Mouse (Mus musculus): ENCODE data around the gene Relch. TPM values are rescaled to one million over a fixed set of nuclear protein-coding genes. Genes with fewer than 3 reads are reported as not detected.
"Not testable (repeated sequence)": the region's sequence is repeated elsewhere in the genome, so short reads cannot be mapped to it uniquely, and the experiment has no call there.

Gene Relch
- polyA plus RNA-seq, 1 experiment from 2014 or later = 22.2 TPM

GRCm38 (mm10) chr1:105748091-105748799 is 84.6 kb downstream of the Relch start:
- Histone ChIP-seq H3K9me3 (ENCODE audit: control insufficient read depth, low read length) (no peaks in the 10 kb centered on the region), H3K27me3 (ENCODE audit: control insufficient read depth, insufficient read depth, low read length) (no peaks in the 10 kb centered on the region), H3K4me2 (ENCODE audit: low read depth, severe bottlenecking) (no peak overlapping the region), H3K4me3 (ENCODE audit: low read depth, low read length) (no peak overlapping the region), H3K36me3 (ENCODE audit: control insufficient read depth, insufficient read depth, low read length) (no peaks in the 10 kb centered on the region; the same call in 1 of the 2 replicates), H3K9ac (ENCODE audit: low read length) (no peak overlapping the region), H3K27ac (replicated peaks; ENCODE audit: low read depth, low read length) (no peak overlapping the region), H3K4me1 (ENCODE audit: control insufficient read depth, insufficient read depth, low read length) (no peaks in the 10 kb centered on the region)
- ATAC-seq (ENCODE audit: insufficient number of reproducible peaks, low FRiP score, low TSS enrichment, low read depth) (no peak), DNase-seq (ENCODE audit: low spot score) (no peak)
- WGBS = 95% methylated on average over 4 of the region's 4 CpGs

- H3K4me3 ChIP-seq (ENCODE audit: low read depth, low read length) = no peak overlapping the region
- no peaks in the 10 kb centered on the region; the same call in 1 of the 2 replicates for H3K36me3 ChIP-seq (ENCODE audit: control insufficient read depth, insufficient read depth, low read length)
- WGBS = 83% methylated on average over 4 of the region's 4 CpGs
- no peak overlapping the region for H3K4me2 ChIP-seq (ENCODE audit: low read depth, severe bottlenecking)
- H3K9ac ChIP-seq (ENCODE audit: low read length) = no peak overlapping the region
- H3K4me1 ChIP-seq (ENCODE audit: control insufficient read depth, insufficient read depth, low read length) = no peaks in the 10 kb centered on the region
- DNase-seq (ENCODE audit: low spot score) = no peak
- H3K27me3 ChIP-seq (ENCODE audit: control insufficient read depth, insufficient read depth, low read length) = no peaks in the 10 kb centered on the region
- H3K9me3 ChIP-seq (ENCODE audit: control insufficient read depth, low read length) = no peaks in the 10 kb centered on the region
- no peak for ATAC-seq (ENCODE audit: insufficient number of reproducible peaks, low FRiP score, low TSS enrichment, low read depth)
- no peak overlapping the region for H3K27ac ChIP-seq (replicated peaks; ENCODE audit: low read depth, low read length)
Observed at GRCm38 (mm10) chr1:105752196-105752595, 88.5 kb downstream of the Relch start.

DNA sequence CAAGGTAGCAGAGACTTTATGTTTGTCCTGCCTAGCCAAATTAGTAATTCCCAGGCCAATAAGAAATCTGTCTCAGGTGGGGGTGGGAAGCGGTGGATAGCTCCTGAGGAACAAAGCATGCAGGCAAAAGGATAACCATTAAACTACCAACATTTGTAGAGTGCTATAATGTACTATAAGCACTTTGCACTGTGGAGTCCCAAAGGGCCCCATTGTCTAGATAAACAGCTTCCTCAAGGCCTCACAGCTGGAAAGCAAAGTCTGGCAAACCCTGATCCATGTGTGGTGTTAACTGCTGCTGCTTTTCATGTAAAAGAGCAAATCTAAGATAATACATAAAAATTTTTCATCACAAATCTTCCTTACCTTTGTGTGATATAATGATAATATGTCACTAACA is 89.3 kb downstream of the Relch start:
- DNase-seq (ENCODE audit: low spot score) = no peak
- H3K27ac ChIP-seq (replicated peaks; ENCODE audit: low read depth, low read length) = no peak overlapping the region
- WGBS = 100% methylated on average over 1 of the region's 1 CpGs
- H3K4me2 ChIP-seq (ENCODE audit: low read depth, severe bottlenecking) = no peak overlapping the region
- ATAC-seq (ENCODE audit: insufficient number of reproducible peaks, low FRiP score, low TSS enrichment, low read depth) = no peak
- no peaks in the 10 kb centered on the region for H3K4me1 ChIP-seq (ENCODE audit: control insufficient read depth, insufficient read depth, low read length)
- no peaks in the 10 kb centered on the region for H3K9me3 ChIP-seq (ENCODE audit: control insufficient read depth, low read length)
- H3K4me3 ChIP-seq (ENCODE audit: low read depth, low read length) = no peak overlapping the region
- no peaks in the 10 kb centered on the region for H3K27me3 ChIP-seq (ENCODE audit: control insufficient read depth, insufficient read depth, low read length)
- H3K9ac ChIP-seq (ENCODE audit: low read length) = no peak overlapping the region
- H3K36me3 ChIP-seq (ENCODE audit: control insufficient read depth, insufficient read depth, low read length) = no peaks in the 10 kb centered on the region; the same call in 1 of the 2 replicates

GRCm38 (mm10) chr1:105758798-105759197 is 95.1 kb downstream of the Relch start:
- no peak overlapping the region for H3K27ac ChIP-seq (replicated peaks; ENCODE audit: low read depth, low read length)
- H3K27me3 ChIP-seq (ENCODE audit: control insufficient read depth, insufficient read depth, low read length) = no peaks in the 10 kb centered on the region
- no peaks in the 10 kb centered on the region; the same call in 1 of the 2 replicates for H3K36me3 ChIP-seq (ENCODE audit: control insufficient read depth, insufficient read depth, low read length)
- H3K9me3 ChIP-seq (ENCODE audit: control insufficient read depth, low read length) = no peaks in the 10 kb centered on the region
- no peaks in the 10 kb centered on the region for H3K4me1 ChIP-seq (ENCODE audit: control insufficient read depth, insufficient read depth, low read length)
- H3K9ac ChIP-seq (ENCODE audit: low read length) = no peak overlapping the region
- 90% methylated on average over 4 of the region's 4 CpGs for WGBS
- no peak for DNase-seq (ENCODE audit: low spot score)
- no peak for ATAC-seq (ENCODE audit: insufficient number of reproducible peaks, low FRiP score, low TSS enrichment, low read depth)
- H3K4me2 ChIP-seq (ENCODE audit: low read depth, severe bottlenecking) = no peak overlapping the region
- no peak overlapping the region for H3K4me3 ChIP-seq (ENCODE audit: low read depth, low read length)

DNA sequence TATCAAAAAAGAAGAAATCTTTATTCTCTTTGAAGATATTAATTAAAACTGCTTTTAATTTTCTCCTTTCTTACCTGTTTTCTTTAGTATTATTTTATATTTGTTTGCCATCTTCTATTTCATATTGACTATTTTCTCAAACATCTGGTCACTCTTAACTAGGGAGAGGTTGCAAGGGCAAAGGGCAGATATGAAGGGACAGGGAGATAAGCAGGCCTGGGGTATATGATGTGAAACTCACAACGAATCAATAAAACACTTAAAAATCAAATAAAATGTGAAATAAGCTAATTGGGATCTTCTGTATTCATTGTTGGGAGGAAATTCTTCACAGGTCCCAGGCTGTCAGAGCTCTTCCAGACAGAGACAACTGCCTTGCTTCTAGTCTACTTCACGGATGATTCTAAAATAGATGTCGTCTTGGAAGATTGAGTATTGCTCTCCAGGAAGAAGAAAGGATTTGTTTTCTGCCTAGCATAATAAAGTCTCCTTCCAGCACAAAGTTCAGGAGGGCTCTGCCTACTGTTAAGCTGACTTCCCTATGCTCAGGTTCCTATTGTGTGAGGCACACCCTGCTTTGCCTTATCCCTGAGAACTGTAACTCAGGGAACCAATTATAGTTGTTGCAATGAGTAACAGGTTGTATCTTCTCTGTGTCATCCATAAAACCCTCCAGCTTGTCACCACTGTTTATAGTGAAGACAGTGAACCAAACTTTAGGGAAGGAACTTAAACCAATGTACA is 95.9 kb downstream of the Relch start:
- Histone ChIP-seq H3K27ac (replicated peaks; ENCODE audit: low read depth, low read length) (no peak overlapping the region), H3K4me2 (ENCODE audit: low read depth, severe bottlenecking) (no peak overlapping the region), H3K4me3 (ENCODE audit: low read depth, low read length) (no peak overlapping the region), H3K9ac (ENCODE audit: low read length) (no peak overlapping the region), H3K9me3 (ENCODE audit: control insufficient read depth, low read length) (no peaks in the 10 kb centered on the region), H3K27me3 (ENCODE audit: control insufficient read depth, insufficient read depth, low read length) (no peaks in the 10 kb centered on the region), H3K4me1 (ENCODE audit: control insufficient read depth, insufficient read depth, low read length) (no peaks in the 10 kb centered on the region), H3K36me3 (ENCODE audit: control insufficient read depth, insufficient read depth, low read length) (no peaks in the 10 kb centered on the region)
- ATAC-seq (ENCODE audit: insufficient number of reproducible peaks, low FRiP score, low TSS enrichment, low read depth) = no peak
- no peak for DNase-seq (ENCODE audit: low spot score)
- WGBS = 73% methylated on average over 3 of the region's 3 CpGs

- Histone ChIP-seq H3K4me1 (ENCODE audit: control insufficient read depth, insufficient read depth, low read length) (no peaks in the 10 kb centered on the region), H3K27ac (replicated peaks; ENCODE audit: low read depth, low read length) (no peak overlapping the region), H3K4me2 (ENCODE audit: low read depth, severe bottlenecking) (no peak overlapping the region), H3K9ac (ENCODE audit: low read length) (no peak overlapping the region), H3K9me3 (ENCODE audit: control insufficient read depth, low read length) (no peaks in the 10 kb centered on the region), H3K27me3 (ENCODE audit: control insufficient read depth, insufficient read depth, low read length) (no peaks in the 10 kb centered on the region), H3K36me3 (ENCODE audit: control insufficient read depth, insufficient read depth, low read length) (no peaks in the 10 kb centered on the region), H3K4me3 (ENCODE audit: low read depth, low read length) (no peak overlapping the region)
- ATAC-seq (ENCODE audit: insufficient number of reproducible peaks, low FRiP score, low TSS enrichment, low read depth) (no peak), DNase-seq (ENCODE audit: low spot score) (no peak)
- 71% methylated on average over 8 of the region's 8 CpGs for WGBS
Observed at GRCm38 (mm10) chr1:105765586-105765985, 101.9 kb downstream of the Relch start.

- ATAC-seq (ENCODE audit: insufficient number of reproducible peaks, low FRiP score, low TSS enrichment, low read depth); H3K4me2 ChIP-seq (ENCODE audit: low read depth, severe bottlenecking); H3K4me1 ChIP-seq (ENCODE audit: control insufficient read depth, insufficient read depth, low read length); H3K27ac ChIP-seq (replicated peaks; ENCODE audit: low read depth, low read length); H3K9me3 ChIP-seq (ENCODE audit: control insufficient read depth, low read length); H3K36me3 ChIP-seq (ENCODE audit: control insufficient read depth, insufficient read depth, low read length); H3K9ac ChIP-seq (ENCODE audit: low read length); H3K27me3 ChIP-seq (ENCODE audit: control insufficient read depth, insufficient read depth, low read length); DNase-seq (ENCODE audit: low spot score); H3K4me3 ChIP-seq (ENCODE audit: low read depth, low read length): not testable (repeated sequence)
- 70% methylated on average over 9 of the region's 9 CpGs for WGBS
Observed at GRCm38 (mm10) chr1:105766099-105766498, 102.4 kb downstream of the Relch start.

GRCm38 (mm10) chr1:105768397-105768796 is 104.7 kb downstream of the Relch start:
- no peaks in the 10 kb centered on the region for H3K27me3 ChIP-seq (ENCODE audit: control insufficient read depth, insufficient read depth, low read length)
- DNase-seq (ENCODE audit: low spot score) = no peak
- no peak overlapping the region for H3K27ac ChIP-seq (replicated peaks; ENCODE audit: low read depth, low read length)
- H3K9me3 ChIP-seq (ENCODE audit: control insufficient read depth, low read length) = no peaks in the 10 kb centered on the region
- no peaks in the 10 kb centered on the region for H3K36me3 ChIP-seq (ENCODE audit: control insufficient read depth, insufficient read depth, low read length)
- ATAC-seq (ENCODE audit: insufficient number of reproducible peaks, low FRiP score, low TSS enrichment, low read depth) = no peak
- no peak overlapping the region for H3K4me2 ChIP-seq (ENCODE audit: low read depth, severe bottlenecking)
- no peaks in the 10 kb centered on the region for H3K4me1 ChIP-seq (ENCODE audit: control insufficient read depth, insufficient read depth, low read length)
- no peak overlapping the region for H3K4me3 ChIP-seq (ENCODE audit: low read depth, low read length)
- WGBS = 95% methylated on average over 2 of the region's 2 CpGs
- no peak overlapping the region for H3K9ac ChIP-seq (ENCODE audit: low read length)

Data from limb, embryonic 11.5 days (tissue).